Mouse (Mus musculus) liver, embryonic 14.5 days (tissue): ENCODE results near the gene Blzf1. TPM values are rescaled to one million over a fixed set of nuclear protein-coding genes. Genes with fewer than 3 reads are reported as not detected.

Source experiments
- ATAC-seq: fragments of 200-750 bp; cut with Nextera tagmentation; 2 replicates; pipeline ENCODE4 v1.8.0; 2017; ENCODE audit warnings: moderate number of reproducible peaks, mild to moderate bottlenecking, moderate library complexity; ENCODE audit not compliant: insufficient read depth
- DNase-seq, 3 experiments: peaks; one replicate each; pipeline ENCODE4 v3.0.0-alpha.2; 2012 to 2013; ENCODE audit warnings: low read depth in 3 of 3, low spot score in 3 of 3
- H3K27ac ChIP-seq: fragments of 300-500 bp; sonication (generic); 2 replicates; pipeline ENCODE4 v1.5.1; 2014; ENCODE audit warnings: moderate library complexity, mild to moderate bottlenecking, control low read depth, inconsistent platforms
- H3K27me3 ChIP-seq: fragments of 300-500 bp; sonication (generic); 2 replicates; pipeline ENCODE4 v1.6.1; 2014; ENCODE audit warnings: mild to moderate bottlenecking, low read length, moderate library complexity; ENCODE audit not compliant: control insufficient read depth, insufficient read depth
- H3K36me3 ChIP-seq: fragments of 300-500 bp; sonication (generic); replicated peaks from 2 replicates; pipeline ENCODE4 v1.6.1; 2014; ENCODE audit warnings: low read depth; ENCODE audit not compliant: control insufficient read depth, insufficient read depth
- H3K4me1 ChIP-seq, 2 experiments: fragments of 200-500 bp in 1 of 2; fragments of 300-500 bp in 1 of 2; sonication (generic) in 1 of 2; replicated peaks; 2 replicates each; pipeline ENCODE4 v1.6.1; 2012 to 2014; ENCODE audit warnings: antibody characterized with exemption in 1 of 2, inconsistent platforms in 1 of 2, low read length in 1 of 2; ENCODE audit not compliant: control insufficient read depth in 2 of 2, insufficient read depth in 2 of 2
- H3K4me2 ChIP-seq: fragments of 300-500 bp; sonication (generic); 2 replicates; pipeline ENCODE4 v1.6.1; 2014; ENCODE audit warnings: low read depth, mild to moderate bottlenecking, control low read depth, moderate library complexity
- H3K4me3 ChIP-seq, 2 experiments: fragments of 200-500 bp in 1 of 2; fragments of 300-500 bp in 1 of 2; sonication (generic) in 1 of 2; 2 replicates each; pipeline ENCODE4 v1.5.1; 2012 to 2014; ENCODE audit warnings: low read depth in 2 of 2, low read length in 2 of 2, mild to moderate bottlenecking in 2 of 2, control low read depth in 1 of 2, inconsistent platforms in 1 of 2, moderate library complexity in 1 of 2; ENCODE audit not compliant: insufficient read depth in 1 of 2
- H3K9ac ChIP-seq: fragments of 300-500 bp; sonication (generic); replicated peaks from 2 replicates; pipeline ENCODE4 v1.6.1; 2014; ENCODE audit warnings: mild to moderate bottlenecking, control low read depth, moderate library complexity
- H3K9me3 ChIP-seq: fragments of 300-500 bp; sonication (generic); 2 replicates; pipeline ENCODE4 v1.6.1; 2016; ENCODE audit warnings: low read length, mixed read lengths; ENCODE audit not compliant: control insufficient read depth
- CTCF ChIP-seq: IDR thresholded peaks from 2 replicates; pipeline ENCODE4 v1.5.1; 2016; ENCODE audit warnings: antibody characterized with exemption, low read depth, control low read depth
- EP300 ChIP-seq: IDR thresholded peaks from 2 replicates; pipeline ENCODE4 v1.6.1; 2016; ENCODE audit warnings: antibody characterized with exemption, low read depth
- WGBS: fragments of 180-500 bp; shearing (Covaris S2); extraction: QIAGEN DNeasy Blood & Tissue Kit; methylation state at CpG from one replicate; pipeline ENCODE4 v1.1.7; 2014; ENCODE audit not compliant: insufficient replicate concordance; 5-methylcytosine and 5-hydroxymethylcytosine counted together
- polyA plus RNA-seq, 2 experiments: library from polyadenylated mRNA; depleted of rRNA in 1 of 2; stranded (reverse) in 1 of 2; unstranded in 1 of 2; fragments of >200 nt; fragmentation: Nextera tagmentation in 1 of 2; extraction: Ambion mirVana in 1 of 2; gene quantifications; 2 replicates each; pipeline versions ENCODE4 v1.2.1 to v1.2.3; 2012 to 2014

The Blzf1 gene
- polyA plus RNA-seq, 2 experiments: 4.1 to 8.5 TPM

GRCm38 (mm10) chr1:164322987-164323650, 15.8 kb upstream of the Blzf1 start:
- Histone ChIP-seq H3K9ac (no peak overlapping the region), H3K4me3 (no peak overlapping the region), H3K4me2 (no peak overlapping the region), H3K36me3 (no peaks in the 10 kb centered on the region), H3K27ac (no peak overlapping the region), H3K9me3 (no peaks in the 10 kb centered on the region), H3K4me1 (peaks cover 0 to 15% of the 10 kb centered on the region in 2 experiments; a peak in 2 of 4 replicates), H3K27me3 (no peaks in the 10 kb centered on the region)
- WGBS: 70% methylated on average over 8 of the region's 8 CpGs
- no peak for ATAC-seq
- DNase-seq: no peak
- TF ChIP-seq CTCF (no peak), EP300 (no peak)

- H3K4me1 ChIP-seq: peaks cover 0 to 15% of the 10 kb centered on the region in 2 experiments; a peak in 2 of 4 replicates
- no peaks in the 10 kb centered on the region for H3K36me3 ChIP-seq
- H3K27ac ChIP-seq: no peak overlapping the region
- H3K4me3 ChIP-seq: no peak overlapping the region
- H3K27me3 ChIP-seq: no peaks in the 10 kb centered on the region
- no peak for ATAC-seq
- no peaks in the 10 kb centered on the region for H3K9me3 ChIP-seq
- DNase-seq: no peak
- WGBS: 70% methylated on average over 10 of the region's 10 CpGs
- TF ChIP-seq EP300 (no peak), CTCF (no peak)
- H3K9ac ChIP-seq: no peak overlapping the region
- H3K4me2 ChIP-seq: no peak overlapping the region
These were observed 14.1 kb upstream of the Blzf1 start for GRCm38 (mm10) chr1:164321408-164321807.

GRCm38 (mm10) chr1:164320731-164321130, 13.4 kb upstream of the Blzf1 start:
- Histone ChIP-seq H3K9me3 (no peaks in the 10 kb centered on the region), H3K27me3 (no peaks in the 10 kb centered on the region), H3K4me3 (no peak overlapping the region), H3K4me2 (no peak overlapping the region), H3K9ac (no peak overlapping the region), H3K36me3 (no peaks in the 10 kb centered on the region), H3K27ac (no peak overlapping the region), H3K4me1 (peaks cover 0 to 15% of the 10 kb centered on the region in 2 experiments; a peak in 2 of 4 replicates)
- WGBS: 76% methylated on average over 5 of the region's 5 CpGs
- no peak for ATAC-seq
- no peak for TF ChIP-seq EP300
- no peak for TF ChIP-seq CTCF
- DNase-seq: no peak

- H3K4me1 ChIP-seq: peaks cover 0 to 15% of the 10 kb centered on the region in 2 experiments; a peak in 2 of 4 replicates
- TF ChIP-seq CTCF (no peak), EP300 (no peak)
- no peak for DNase-seq
- H3K9ac ChIP-seq: no peak overlapping the region
- H3K27ac ChIP-seq: no peak overlapping the region
- WGBS: 38% methylated on average over 14 of the region's 14 CpGs
- ATAC-seq: peak; percentile 47
- no peaks in the 10 kb centered on the region for H3K36me3 ChIP-seq
- H3K27me3 ChIP-seq: no peaks in the 10 kb centered on the region
- H3K4me2 ChIP-seq: peak overlapping the region; percentile 23
- no peaks in the 10 kb centered on the region for H3K9me3 ChIP-seq
- H3K4me3 ChIP-seq: no peak overlapping the region
These were observed 12.4 kb upstream of the Blzf1 start for GRCm38 (mm10) chr1:164319542-164320140.

GRCm38 (mm10) chr1:164318474-164318873, 11.2 kb upstream of the Blzf1 start:
- 82% methylated on average over 5 of the region's 5 CpGs for WGBS
- H3K9ac ChIP-seq: no peak overlapping the region
- H3K27me3 ChIP-seq: no peaks in the 10 kb centered on the region
- no peaks in the 10 kb centered on the region for H3K9me3 ChIP-seq
- H3K4me2 ChIP-seq: no peak overlapping the region
- ATAC-seq (no peak), DNase-seq (no peak)
- no peak for TF ChIP-seq EP300
- H3K27ac ChIP-seq: no peak overlapping the region
- no peak overlapping the region for H3K4me3 ChIP-seq
- peaks cover 0 to 15% of the 10 kb centered on the region in 2 experiments; a peak in 2 of 4 replicates for H3K4me1 ChIP-seq
- no peaks in the 10 kb centered on the region for H3K36me3 ChIP-seq
